Mouse (Mus musculus) activated CD4-positive, CD25-positive, alpha-beta regulatory T cell, adult 4 months (primary cell): ENCODE results near the gene Ggta1. TPM values are rescaled to one million over a fixed set of nuclear protein-coding genes. Genes with fewer than 3 reads are reported as not detected.
"Not testable (repeated sequence)": the region's sequence is repeated elsewhere in the genome, so short reads cannot be mapped to it uniquely, and the experiment has no call there.

Experiments
- ATAC-seq: one replicate; pipeline ENCODE4 v1.8.0; 2017
- polyA plus RNA-seq, 2 experiments: library from polyadenylated mRNA; unstranded; fragments of 100-300 nt; shearing (Covaris generic); gene quantifications; one replicate each; pipeline ENCODE4 v1.2.1; 2017

Ggta1 gene
- polyA plus RNA-seq, 2 experiments from 2014 or later = 19.3 to 23.3 TPM

GRCm38 (mm10) chr2:35460378-35460880 lies 2.6 kb downstream of the Ggta1 start:
- no peak for ATAC-seq

DNA sequence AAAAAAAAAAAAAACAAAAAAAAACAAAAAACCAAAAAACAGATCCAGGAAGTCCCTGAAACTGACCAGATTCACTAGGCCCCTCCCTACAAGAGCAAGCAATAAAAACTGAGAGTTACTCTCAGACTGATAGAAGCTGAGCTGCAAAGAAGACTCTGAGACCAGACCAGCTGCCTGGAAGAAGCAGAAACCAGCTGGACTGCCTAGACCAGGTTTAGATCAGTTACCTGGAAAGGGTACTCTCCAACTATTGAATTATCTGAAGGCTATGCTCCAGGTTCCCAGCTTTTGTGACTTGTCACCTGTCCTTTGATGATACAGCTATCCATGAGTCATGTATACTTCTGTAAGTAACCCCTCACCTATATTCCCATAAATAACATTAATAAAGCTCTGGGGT lies 3.7 kb downstream of the Ggta1 start:
- ATAC-seq = no peak

DNA sequence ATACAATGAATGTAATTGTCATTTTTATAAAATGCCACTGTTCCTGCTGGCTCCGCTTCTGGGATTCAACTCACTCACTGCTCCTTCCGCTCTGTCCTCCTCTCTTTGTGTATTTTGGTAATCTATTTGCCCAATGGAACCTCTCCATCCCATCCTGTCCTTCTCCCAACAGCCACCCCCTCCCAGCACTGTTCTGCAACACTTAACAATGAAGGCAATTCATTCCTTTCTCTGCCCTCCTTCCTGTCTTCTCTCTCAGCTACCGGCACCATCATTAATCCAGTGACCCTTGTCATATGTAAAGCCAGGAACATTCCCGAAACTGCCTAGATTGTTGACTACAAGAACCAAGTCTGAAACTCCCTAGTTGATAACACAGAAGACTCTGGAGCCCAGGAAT lies 4.6 kb downstream of the Ggta1 start:
- ATAC-seq = no peak

GRCm38 (mm10) chr2:35453736-35454135 lies 9.3 kb downstream of the Ggta1 start:
- ATAC-seq = peak; percentile 91

GRCm38 (mm10) chr2:35452695-35453094 lies 10.3 kb downstream of the Ggta1 start:
- not testable (repeated sequence) for ATAC-seq

GRCm38 (mm10) chr2:35451484-35452050 lies 11.5 kb downstream of the Ggta1 start:
- ATAC-seq = no peak

DNA sequence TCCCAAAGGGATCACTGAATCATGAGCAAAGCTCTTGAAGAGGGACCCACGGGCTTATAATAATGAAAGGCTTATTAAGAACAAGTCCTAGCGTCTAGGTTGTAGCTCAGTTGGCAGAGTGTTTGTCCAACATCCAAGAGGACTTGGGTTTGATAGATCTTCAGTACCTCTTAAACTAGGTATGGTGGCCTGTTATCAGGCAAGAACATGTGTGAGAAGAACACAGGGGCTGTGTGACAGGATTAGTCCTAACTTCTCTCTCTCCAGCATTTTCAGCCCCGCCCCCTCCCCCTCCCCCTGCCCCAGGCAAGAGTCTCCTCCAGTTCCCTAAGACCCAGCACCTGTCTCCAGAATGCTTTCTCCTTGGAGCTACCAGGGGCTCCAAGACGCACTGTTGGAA lies 12.2 kb downstream of the Ggta1 start:
- ATAC-seq = no peak

- ATAC-seq = no peak
These were observed 13.1 kb downstream of the Ggta1 start for GRCm38 (mm10) chr2:35449687-35450622.

DNA sequence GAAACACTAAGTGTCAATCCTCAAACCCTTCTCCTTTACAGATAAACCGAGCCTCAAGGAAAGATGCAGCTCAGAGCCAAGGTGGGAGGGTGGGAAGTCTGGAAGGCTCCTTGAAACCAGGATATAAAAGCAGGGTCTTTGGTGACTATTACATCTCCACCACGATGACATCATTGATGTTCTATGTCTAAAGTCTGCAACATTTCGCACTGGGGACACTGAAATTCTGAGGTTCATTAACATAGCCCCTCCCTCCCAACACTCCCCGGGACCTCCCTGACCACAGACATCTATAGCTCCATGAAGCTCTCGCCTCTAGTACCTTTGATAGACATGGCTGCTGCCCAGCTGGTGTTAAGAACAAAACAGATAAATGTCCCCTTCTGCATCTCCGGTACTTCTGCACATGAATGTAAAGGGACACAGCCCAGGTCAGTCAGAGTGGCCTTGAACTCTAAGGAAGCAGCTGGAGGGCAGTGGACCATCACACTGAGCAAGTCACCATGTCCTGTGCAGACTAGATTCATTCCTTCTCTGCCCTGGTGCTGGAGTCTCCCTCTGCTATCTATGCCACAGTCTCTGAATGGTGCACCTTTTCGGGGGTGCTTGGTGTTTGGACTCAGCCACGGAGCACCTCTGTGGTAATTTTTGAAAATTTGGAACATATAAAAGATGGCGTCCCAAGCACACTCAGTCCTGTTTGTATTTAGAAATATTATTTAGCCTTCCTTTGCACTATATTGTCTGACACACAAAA lies 13.9 kb downstream of the Ggta1 start:
- no peak for ATAC-seq

DNA sequence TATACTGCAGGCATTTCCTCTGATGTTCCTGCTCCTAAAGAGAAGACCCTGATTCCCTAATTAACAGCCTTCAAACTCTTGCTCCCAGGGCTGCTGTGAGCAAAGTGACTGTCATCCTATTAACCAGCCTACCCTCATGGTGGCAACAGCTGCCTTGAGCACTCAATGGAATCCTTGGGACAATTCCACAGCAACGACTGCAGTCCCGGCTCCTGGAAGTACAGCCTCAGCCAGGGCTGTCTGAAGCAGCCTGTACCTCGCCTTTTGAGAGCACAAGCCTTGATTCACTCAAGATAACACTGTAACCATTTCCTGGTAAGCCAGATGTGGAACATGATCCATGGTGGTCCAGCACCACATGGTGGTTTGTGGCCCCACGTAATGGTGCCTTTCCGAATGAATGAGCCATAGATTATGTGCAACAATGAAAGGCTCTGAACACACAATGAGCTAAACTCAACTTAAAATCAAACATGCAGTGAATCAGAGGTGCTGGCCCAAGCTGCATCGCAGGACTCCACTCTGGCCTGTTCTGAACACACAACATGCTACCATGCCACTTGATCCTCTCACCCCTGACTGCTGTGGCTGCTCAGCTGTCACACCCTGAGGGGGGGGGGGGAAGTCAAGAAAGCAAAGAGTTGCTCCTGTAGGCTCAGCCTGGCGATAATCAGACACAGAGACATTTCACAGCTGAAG lies 14.7 kb downstream of the Ggta1 start:
- ATAC-seq = no peak

DNA sequence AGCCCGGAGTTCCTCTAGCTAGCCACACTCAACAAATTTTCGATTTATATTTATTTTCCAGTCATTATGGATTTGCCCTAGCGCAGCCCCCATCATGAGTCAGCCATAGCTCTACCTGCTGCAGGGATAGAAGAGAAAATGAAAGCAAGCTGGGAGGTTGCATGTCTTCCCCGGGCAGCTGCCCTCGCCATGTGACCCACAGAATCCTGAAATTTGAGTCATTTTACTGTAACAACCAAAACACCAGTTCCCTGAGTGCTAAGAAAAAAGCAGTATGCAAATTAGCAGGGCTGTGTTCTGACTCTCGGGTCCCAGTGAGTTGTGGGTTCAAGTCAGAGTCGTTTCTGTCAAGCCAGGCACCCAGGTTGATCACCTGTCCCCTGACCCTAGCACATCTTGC lies 15.6 kb downstream of the Ggta1 start:
- ATAC-seq = peak; percentile 62

DNA sequence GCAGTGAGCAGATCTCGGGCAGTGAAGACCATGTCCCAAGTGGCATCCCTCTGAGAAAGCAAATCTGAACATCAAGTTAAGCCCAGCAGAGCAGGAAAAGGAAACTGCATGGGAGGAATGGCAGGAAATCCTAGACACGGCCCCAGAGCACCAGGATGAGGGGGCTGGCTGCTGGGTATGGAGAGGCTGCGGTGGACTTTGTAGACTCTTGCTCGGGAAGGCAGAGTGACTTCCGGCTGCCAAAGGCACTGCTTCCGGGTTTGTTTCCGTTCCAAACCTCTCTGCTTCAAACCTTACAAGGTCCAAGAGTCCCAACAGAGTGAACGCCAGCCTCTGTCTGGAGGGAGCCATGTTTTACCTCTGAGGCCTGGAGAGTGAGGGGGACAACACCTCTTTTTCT lies 16.2 kb downstream of the Ggta1 start:
- peak; percentile 60 for ATAC-seq

DNA sequence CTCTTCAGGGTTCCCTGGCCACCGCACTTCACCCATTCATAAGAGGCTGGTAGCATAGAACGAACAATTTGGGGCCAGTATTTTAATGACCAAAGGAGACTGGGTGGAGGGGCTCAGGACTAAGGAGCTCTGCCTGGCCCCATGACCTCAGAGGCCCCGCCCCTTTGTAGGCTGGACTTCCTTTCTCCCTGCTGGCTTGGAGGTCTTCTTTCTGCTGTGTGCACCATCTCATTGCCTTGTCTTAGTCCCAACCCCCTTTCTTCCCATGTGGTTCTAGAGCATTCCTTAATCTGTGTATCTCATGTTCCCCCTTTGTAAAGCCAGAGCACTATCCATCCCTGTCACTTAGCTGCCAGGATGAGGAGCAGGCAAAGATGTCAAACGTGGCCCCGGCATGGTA lies 16.7 kb downstream of the Ggta1 start:
- ATAC-seq = no peak

DNA sequence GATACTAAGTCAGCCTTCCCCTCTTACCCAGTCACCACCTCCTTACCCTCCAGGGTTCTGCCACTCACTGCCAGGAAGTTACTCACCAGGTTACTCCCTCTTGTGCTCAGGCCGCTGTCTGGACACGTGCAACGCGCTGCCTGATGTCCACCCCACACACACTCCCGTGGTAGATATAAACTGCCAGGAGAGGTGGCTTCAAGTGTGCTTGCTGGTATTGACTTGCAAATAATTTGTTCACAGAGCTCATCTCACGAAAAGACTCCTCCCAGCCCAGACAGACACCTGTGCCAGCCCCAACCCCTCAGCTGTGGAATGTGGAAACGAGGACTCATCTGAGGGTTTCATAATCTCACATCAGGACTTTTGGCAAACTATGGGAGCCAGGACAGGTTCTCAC lies 17.4 kb downstream of the Ggta1 start:
- ATAC-seq = no peak

- ATAC-seq = no peak
These were observed 18.2 kb downstream of the Ggta1 start for GRCm38 (mm10) chr2:35444764-35445262.

GRCm38 (mm10) chr2:35443981-35444763 lies 18.9 kb downstream of the Ggta1 start:
- ATAC-seq = no peak

DNA sequence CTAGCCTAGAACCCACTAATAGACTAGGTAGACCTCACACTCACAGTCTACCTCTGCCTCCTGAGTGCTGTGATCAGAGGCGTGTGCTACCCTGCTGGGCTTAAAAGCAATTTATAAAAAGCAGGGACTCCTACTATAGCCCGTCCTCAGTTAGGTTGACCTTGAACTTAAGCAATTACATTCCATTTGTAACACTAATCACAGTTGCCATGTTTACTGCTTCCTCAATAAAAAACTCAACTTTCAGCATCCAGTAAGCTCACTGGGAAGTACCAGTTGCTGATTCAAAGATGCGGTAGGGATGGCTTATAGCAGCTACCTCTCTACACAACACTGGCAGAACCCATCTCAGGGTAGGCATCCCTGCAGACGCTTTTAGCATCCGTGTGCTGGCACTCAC lies 19.7 kb downstream of the Ggta1 start:
- no peak for ATAC-seq

- ATAC-seq = no peak
These were observed 21.0 kb downstream of the Ggta1 start for GRCm38 (mm10) chr2:35442079-35442478.

GRCm38 (mm10) chr2:35441419-35441818 lies 21.6 kb downstream of the Ggta1 start:
- no peak for ATAC-seq

GRCm38 (mm10) chr2:35440480-35440879 lies 22.6 kb downstream of the Ggta1 start:
- ATAC-seq = no peak

DNA sequence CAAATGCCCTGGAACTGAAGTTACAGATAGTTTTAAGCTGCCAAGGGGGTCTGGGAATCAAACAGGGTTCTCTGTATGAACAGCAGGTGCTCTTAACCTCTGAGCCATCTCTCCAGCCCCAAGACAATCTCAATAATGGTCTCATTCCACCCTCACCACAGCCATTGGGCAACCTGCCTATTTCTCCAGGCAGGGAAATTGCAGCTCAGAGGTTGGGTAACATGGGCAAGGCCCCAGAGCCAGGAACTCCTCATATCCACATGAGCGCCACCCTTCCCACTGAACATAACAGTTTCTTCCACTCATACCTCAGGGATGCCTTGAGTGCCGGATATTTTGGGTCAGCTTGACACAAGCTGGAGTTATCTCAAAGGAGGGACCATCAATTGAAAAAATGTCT lies 25.2 kb downstream of the Ggta1 start:
- no peak for ATAC-seq
